Mouse (Mus musculus): ENCODE results near the gene Nectin4.

GRCm38 (mm10) chr1:171321415-171321814 lies 48.5 kb upstream of the Nectin4 start:
- TF ChIP-seq CTCF (IDR thresholded peaks at IDR 0.05) (peak; percentile 78), EP300 (IDR thresholded peaks at IDR 0.05) (peak; percentile 10; the same call in 1 of the 2 replicates)
